Mouse (Mus musculus) myocyte (in vitro differentiated cells): ENCODE measurements around the gene Akap13. TPM values are rescaled to one million over a fixed set of nuclear protein-coding genes. Genes with fewer than 3 reads are reported as not detected.
A peak's percentile ranks its signal among the peaks of the same experiment; 100 is the strongest.

Experiments
- H3K27me3 ChIP-seq: one replicate; pipeline ENCODE4 v1.6.1; 2011; ENCODE audit not compliant: control insufficient read depth, insufficient read depth, insufficient read length
- H3K36me3 ChIP-seq: one replicate; pipeline ENCODE4 v1.6.1; 2011; ENCODE audit not compliant: control insufficient read depth, insufficient read depth
- H3K4me2 ChIP-seq: one replicate; pipeline ENCODE4 v1.6.1; 2011; ENCODE audit warnings: low read depth, control low read depth
- H3K4me3 ChIP-seq: one replicate; pipeline ENCODE4 v1.5.1; 2011; ENCODE audit warnings: mild to moderate bottlenecking, control low read depth, moderate library complexity
- H3K79me2 ChIP-seq: one replicate; pipeline ENCODE4 v1.6.1; 2011; ENCODE audit not compliant: control insufficient read depth, insufficient read depth
- H3ac ChIP-seq: one replicate; pipeline ENCODE4 v1.6.1; 2011; ENCODE audit not compliant: control insufficient read depth, insufficient read length
- CEBPB ChIP-seq: IDR thresholded peaks from 2 replicates; pipeline ENCODE4 v1.6.1; 2011; ENCODE audit warnings: mild to moderate bottlenecking, moderate library complexity; ENCODE audit not compliant: poor library complexity, insufficient read depth, severe bottlenecking
- E2F4 ChIP-seq: IDR thresholded peaks from one replicate; pipeline ENCODE4 v1.6.1; 2011; ENCODE audit warnings: mild to moderate bottlenecking, control low read depth, moderate library complexity; ENCODE audit not compliant: insufficient read depth
- MAX ChIP-seq: IDR thresholded peaks from one replicate; pipeline ENCODE4 v1.6.1; 2011; ENCODE audit warnings: low read depth, mild to moderate bottlenecking, control low read depth
- MYOD1 ChIP-seq, 3 experiments: IDR thresholded peaks; one replicate each; pipeline ENCODE4 v1.6.1; 2011; ENCODE audit warnings: control low read depth in 2 of 3, low read depth in 2 of 3, mild to moderate bottlenecking in 2 of 3, moderate library complexity in 1 of 3; ENCODE audit not compliant: insufficient read length in 2 of 3, control insufficient read depth in 1 of 3
- MYOG ChIP-seq, 3 experiments: IDR thresholded peaks; one replicate each; pipeline ENCODE4 v1.6.1; 2011; ENCODE audit warnings: control low read depth in 2 of 3, low read depth in 2 of 3, mild to moderate bottlenecking in 2 of 3; ENCODE audit not compliant: insufficient read length in 2 of 3, control insufficient read depth in 1 of 3, insufficient read depth in 1 of 3
- POLR2A ChIP-seq: IDR thresholded peaks from one replicate; pipeline ENCODE4 v1.6.1; 2011; ENCODE audit warnings: low read depth, mild to moderate bottlenecking, control low read depth, moderate library complexity; ENCODE audit not compliant: insufficient read length
- POLR2AphosphoS2 ChIP-seq: IDR thresholded peaks from one replicate; pipeline ENCODE4 v1.6.1; 2011; ENCODE audit warnings: low read depth, control low read depth; ENCODE audit not compliant: insufficient read length
- REST ChIP-seq: IDR thresholded peaks from one replicate; pipeline ENCODE4 v1.6.1; 2011; ENCODE audit warnings: mild to moderate bottlenecking, control low read depth, moderate library complexity; ENCODE audit not compliant: insufficient read depth, insufficient read length
- SRF ChIP-seq: IDR thresholded peaks from one replicate; pipeline ENCODE4 v1.6.1; 2011; ENCODE audit warnings: low read depth; ENCODE audit not compliant: control insufficient read depth, insufficient read length
- TCF12 ChIP-seq: IDR thresholded peaks from one replicate; pipeline ENCODE4 v1.6.1; 2011; ENCODE audit warnings: mild to moderate bottlenecking, control low read depth; ENCODE audit not compliant: poor library complexity, insufficient read depth, severe bottlenecking
- TCF3 ChIP-seq: IDR thresholded peaks from one replicate; pipeline ENCODE4 v1.6.1; 2011; ENCODE audit warnings: low read depth, control low read depth; ENCODE audit not compliant: insufficient read length
- USF1 ChIP-seq: IDR thresholded peaks from one replicate; pipeline ENCODE4 v1.6.1; 2011; ENCODE audit warnings: low read depth, mild to moderate bottlenecking, control low read depth, moderate library complexity
- polyA plus RNA-seq: library from polyadenylated mRNA; unstranded; fragments of >200 nt; fragmentation: generic; extraction: Trizol; gene quantifications from one replicate; pipeline ENCODE4 v1.2.1, GENCODE M21; 2012; ENCODE audit warnings: missing spikeins

The Akap13 gene
- polyA plus RNA-seq, 1 experiment: 13.9 TPM

GRCm38 (mm10) chr7:75515472-75515871 lies 60.1 kb downstream of the Akap13 start:
- no peaks in the 10 kb centered on the region for H3K27me3 ChIP-seq
- no peak overlapping the region for H3K4me2 ChIP-seq
- H3K36me3 ChIP-seq: peaks cover 5% of the 10 kb centered on the region
- no peak overlapping the region for H3K4me3 ChIP-seq
- H3ac ChIP-seq: no peak overlapping the region
- TF ChIP-seq CEBPB (no peak), POLR2AphosphoS2 (no peak), MYOG (IDR thresholded peaks at IDR 0.05; ENCODE audit: control insufficient read depth in 1 of 3, insufficient read depth in 1 of 3, insufficient read length in 2 of 3, low read depth in 2 of 3) (no peak), TCF3 (no peak), MAX (no peak), E2F4 (no peak), REST (no peak), MYOD1 (IDR thresholded peaks at IDR 0.05; ENCODE audit: control insufficient read depth in 1 of 3, insufficient read length in 2 of 3, low read depth in 2 of 3) (no peak), USF1 (no peak), POLR2A (no peak), SRF (no peak), TCF12 (no peak)
- H3K79me2 ChIP-seq: peaks cover 100% of the 10 kb centered on the region

GRCm38 (mm10) chr7:75516716-75517619 lies 61.6 kb downstream of the Akap13 start:
- Histone ChIP-seq H3K4me2 (no peak overlapping the region), H3K79me2 (peaks cover 100% of the 10 kb centered on the region), H3K27me3 (no peaks in the 10 kb centered on the region), H3K36me3 (peaks cover 5% of the 10 kb centered on the region), H3ac (no peak overlapping the region), H3K4me3 (no peak overlapping the region)
- no peak for TF ChIP-seq SRF
- TF ChIP-seq MYOD1 (IDR thresholded peaks at IDR 0.05; ENCODE audit: control insufficient read depth in 1 of 3, insufficient read length in 2 of 3, low read depth in 2 of 3): no peak
- TF ChIP-seq POLR2A: no peak
- TF ChIP-seq MAX: no peak
- TF ChIP-seq TCF12: no peak

DNA sequence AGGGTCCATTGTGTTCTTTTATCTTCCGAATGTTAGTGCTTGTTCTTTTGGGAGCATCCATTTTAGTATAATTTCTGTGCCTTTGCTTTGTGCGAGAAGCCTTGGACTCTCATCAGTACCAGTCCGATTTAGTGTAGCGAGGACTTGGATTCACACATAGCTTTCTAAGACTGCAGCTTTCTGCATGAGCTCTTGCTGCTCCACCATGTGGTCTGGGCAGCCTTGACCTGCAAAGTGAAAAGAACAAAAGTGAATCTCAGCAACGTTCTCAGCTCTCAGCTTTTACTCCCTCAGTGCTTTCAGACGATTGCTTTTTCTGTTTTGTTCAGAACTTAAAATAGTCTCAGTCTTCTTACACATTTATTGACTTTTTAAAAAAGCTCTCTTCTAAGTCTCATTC lies 65.2 kb downstream of the Akap13 start:
- Histone ChIP-seq H3K4me3 (no peak overlapping the region), H3K36me3 (no peaks in the 10 kb centered on the region), H3K4me2 (no peak overlapping the region), H3K79me2 (peaks cover 99% of the 10 kb centered on the region), H3ac (no peak overlapping the region), H3K27me3 (no peaks in the 10 kb centered on the region)
- TF ChIP-seq TCF3: no peak
- TF ChIP-seq CEBPB: no peak
- TF ChIP-seq MAX: no peak
- TF ChIP-seq MYOG (IDR thresholded peaks at IDR 0.05; ENCODE audit: control insufficient read depth in 1 of 3, insufficient read depth in 1 of 3, insufficient read length in 2 of 3, low read depth in 2 of 3): no peak
- TF ChIP-seq POLR2AphosphoS2: no peak
- TF ChIP-seq REST: no peak
- TF ChIP-seq MYOD1 (IDR thresholded peaks at IDR 0.05; ENCODE audit: control insufficient read depth in 1 of 3, insufficient read length in 2 of 3, low read depth in 2 of 3): no peak
- no peak for TF ChIP-seq E2F4
- TF ChIP-seq TCF12: no peak

DNA sequence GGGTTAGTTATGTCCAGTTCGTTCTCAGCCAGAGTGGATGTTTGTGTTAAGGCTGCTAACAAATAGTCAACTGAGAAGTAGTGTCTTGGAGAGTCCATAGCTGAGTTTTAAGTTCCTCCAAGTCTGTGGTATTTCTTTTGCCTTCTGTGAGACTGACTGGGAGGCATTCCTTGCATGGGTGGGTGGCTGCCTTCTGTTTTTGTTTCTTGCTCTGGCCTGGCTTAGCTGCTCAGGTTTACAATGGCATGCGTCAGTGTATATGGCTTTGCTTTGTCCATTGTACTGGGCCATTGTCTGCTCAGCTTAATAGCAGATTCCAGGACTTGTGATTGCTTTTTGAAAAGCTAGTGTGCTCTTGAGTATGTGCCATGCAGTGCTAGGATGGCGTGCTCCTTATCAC lies 65.9 kb downstream of the Akap13 start:
- no peak overlapping the region for H3K4me2 ChIP-seq
- TF ChIP-seq CEBPB (no peak), USF1 (no peak), SRF (no peak), REST (no peak), MAX (no peak), POLR2A (no peak), MYOD1 (IDR thresholded peaks at IDR 0.05; ENCODE audit: control insufficient read depth in 1 of 3, insufficient read length in 2 of 3, low read depth in 2 of 3) (no peak), MYOG (IDR thresholded peaks at IDR 0.05; ENCODE audit: control insufficient read depth in 1 of 3, insufficient read depth in 1 of 3, insufficient read length in 2 of 3, low read depth in 2 of 3) (no peak), TCF3 (no peak), E2F4 (no peak), POLR2AphosphoS2 (no peak), TCF12 (no peak)
- no peak overlapping the region for H3ac ChIP-seq
- peaks cover 99% of the 10 kb centered on the region for H3K79me2 ChIP-seq
- H3K27me3 ChIP-seq: no peaks in the 10 kb centered on the region
- no peak overlapping the region for H3K4me3 ChIP-seq
- H3K36me3 ChIP-seq: no peaks in the 10 kb centered on the region

DNA sequence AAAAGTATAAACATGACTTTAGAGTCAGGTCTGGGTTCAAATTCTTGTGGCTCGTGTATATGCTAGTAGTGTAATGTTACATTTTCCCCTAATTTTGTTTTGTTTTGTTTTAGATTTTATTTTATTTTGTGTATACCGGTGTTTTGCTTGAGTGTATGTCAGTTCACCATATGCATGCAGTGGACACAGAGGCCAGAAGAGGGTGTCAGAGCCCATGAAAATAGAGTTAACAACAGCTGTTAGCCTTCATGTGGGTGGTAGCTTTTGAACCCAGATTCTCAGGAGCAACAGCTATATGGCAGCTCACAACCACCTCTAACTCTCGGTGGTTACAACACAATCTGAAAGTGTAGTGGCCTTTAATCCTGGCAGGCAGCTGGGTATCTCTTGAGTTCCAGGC lies 66.9 kb downstream of the Akap13 start:
- no peak overlapping the region for H3K4me3 ChIP-seq
- no peak overlapping the region for H3K4me2 ChIP-seq
- peak in 2 of 3 experiments; percentile 8 to 48 for TF ChIP-seq MYOD1 (IDR thresholded peaks at IDR 0.05; ENCODE audit: control insufficient read depth in 1 of 3, insufficient read length in 2 of 3, low read depth in 2 of 3)
- peak in 1 of 3 experiments; percentile 40 for TF ChIP-seq MYOG (IDR thresholded peaks at IDR 0.05; ENCODE audit: control insufficient read depth in 1 of 3, insufficient read depth in 1 of 3, insufficient read length in 2 of 3, low read depth in 2 of 3)
- no peak for TF ChIP-seq MAX
- TF ChIP-seq POLR2A: no peak
- no peaks in the 10 kb centered on the region for H3K27me3 ChIP-seq
- H3K36me3 ChIP-seq: no peaks in the 10 kb centered on the region
- no peak overlapping the region for H3ac ChIP-seq
- peaks cover 99% of the 10 kb centered on the region for H3K79me2 ChIP-seq
